Mouse (Mus musculus): ENCODE data around the gene Kpna7. TPM values are rescaled to one million over a fixed set of nuclear protein-coding genes. Genes with fewer than 3 reads are reported as not detected.

The Kpna7 gene
- total and polyA plus RNA-seq, 3 experiments, result 0.35 to 2.2 TPM; not detected in 1

- H3K36me3 ChIP-seq (ENCODE audit: control insufficient read depth in 1 of 2, insufficient read depth in 2 of 2, low read length in 2 of 2), result no peaks in the 10 kb centered on the region
- H3K79me2 ChIP-seq (ENCODE audit: control insufficient read depth, insufficient read depth, low read length, poor library complexity), result no peaks in the 10 kb centered on the region
- no peak overlapping the region for H3K27ac ChIP-seq (ENCODE audit: control insufficient read depth, low read depth, low read length)
- TF ChIP-seq GATA1 (IDR thresholded peaks at IDR 0.05; ENCODE audit: low read depth, low read length) (no peak), POLR2AphosphoS5 (IDR thresholded peaks at IDR 0.05; ENCODE audit: borderline replicate concordance, low read depth, low read length) (no peak), HCFC1 (IDR thresholded peaks at IDR 0.05; ENCODE audit: low read depth, low read length) (no peak), MYC (IDR thresholded peaks at IDR 0.05; ENCODE audit: low read depth, low read length) (no peak), ZNF384 (IDR thresholded peaks at IDR 0.05; ENCODE audit: low read depth, low read length) (no peak), BHLHE40 (IDR thresholded peaks at IDR 0.05; ENCODE audit: borderline replicate concordance, low read depth, low read length) (no peak), RCOR1 (IDR thresholded peaks at IDR 0.05; ENCODE audit: low read depth, low read length) (no peak)
- H3K9me3 ChIP-seq (replicated peaks; ENCODE audit: insufficient read depth, low read length), result no peaks in the 10 kb centered on the region
- H3K4me1 ChIP-seq (ENCODE audit: control insufficient read depth in 1 of 2, insufficient read depth in 2 of 2, low read length in 2 of 2), result no peaks in the 10 kb centered on the region
- H3K27me3 ChIP-seq (ENCODE audit: control insufficient read depth in 1 of 2, insufficient read depth in 2 of 2, low read length in 2 of 2), result no peaks in the 10 kb centered on the region
- H3K9ac ChIP-seq (ENCODE audit: control insufficient read depth, low read depth, low read length, poor library complexity, severe bottlenecking), result no peak overlapping the region
- no peak for DNase-seq (ENCODE audit: low read depth, low spot score)
- H3K4me3 ChIP-seq (ENCODE audit: control insufficient read depth in 1 of 2, insufficient read depth in 1 of 2, low read depth in 2 of 2, low read length in 2 of 2), result no peak overlapping the region
Measured at GRCm38 (mm10) chr5:144946032-144946431, 137.8 kb downstream of the Kpna7 start.

DNA sequence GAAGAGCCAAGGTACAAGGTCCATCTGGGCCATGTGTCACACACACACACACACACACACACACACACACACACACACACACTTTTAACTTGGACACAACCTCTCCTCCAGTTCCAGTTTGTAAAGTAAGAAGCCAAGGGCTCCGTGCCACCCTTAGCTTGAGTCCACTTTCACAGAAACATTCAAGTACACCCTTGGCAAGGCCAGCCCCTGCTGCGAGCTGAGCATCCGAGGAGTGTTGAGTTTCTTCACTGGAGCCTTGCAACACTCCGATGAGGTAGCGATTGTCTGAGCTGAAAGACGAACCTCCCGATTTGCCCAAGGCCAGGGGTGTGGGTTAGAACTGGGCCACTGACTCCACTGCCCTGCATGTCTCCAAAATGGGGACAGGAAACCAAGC, 138.9 kb downstream of the Kpna7 start:
- H3K9ac ChIP-seq (ENCODE audit: control insufficient read depth, low read depth, low read length, poor library complexity, severe bottlenecking), result no peak overlapping the region
- no peaks in the 10 kb centered on the region for H3K9me3 ChIP-seq (replicated peaks; ENCODE audit: insufficient read depth, low read length)
- H3K27me3 ChIP-seq (ENCODE audit: control insufficient read depth in 1 of 2, insufficient read depth in 2 of 2, low read length in 2 of 2), result no peaks in the 10 kb centered on the region
- no peaks in the 10 kb centered on the region for H3K4me1 ChIP-seq (ENCODE audit: control insufficient read depth in 1 of 2, insufficient read depth in 2 of 2, low read length in 2 of 2)
- no peak overlapping the region for H3K27ac ChIP-seq (ENCODE audit: control insufficient read depth, low read depth, low read length)
- no peaks in the 10 kb centered on the region for H3K36me3 ChIP-seq (ENCODE audit: control insufficient read depth in 1 of 2, insufficient read depth in 2 of 2, low read length in 2 of 2)
- no peaks in the 10 kb centered on the region for H3K79me2 ChIP-seq (ENCODE audit: control insufficient read depth, insufficient read depth, low read length, poor library complexity)
- TF ChIP-seq ZNF384 (IDR thresholded peaks at IDR 0.05; ENCODE audit: low read depth, low read length), result no peak
- DNase-seq (ENCODE audit: low read depth, low spot score), result no peak
- H3K4me3 ChIP-seq (ENCODE audit: control insufficient read depth in 1 of 2, insufficient read depth in 1 of 2, low read depth in 2 of 2, low read length in 2 of 2), result no peak overlapping the region

DNA sequence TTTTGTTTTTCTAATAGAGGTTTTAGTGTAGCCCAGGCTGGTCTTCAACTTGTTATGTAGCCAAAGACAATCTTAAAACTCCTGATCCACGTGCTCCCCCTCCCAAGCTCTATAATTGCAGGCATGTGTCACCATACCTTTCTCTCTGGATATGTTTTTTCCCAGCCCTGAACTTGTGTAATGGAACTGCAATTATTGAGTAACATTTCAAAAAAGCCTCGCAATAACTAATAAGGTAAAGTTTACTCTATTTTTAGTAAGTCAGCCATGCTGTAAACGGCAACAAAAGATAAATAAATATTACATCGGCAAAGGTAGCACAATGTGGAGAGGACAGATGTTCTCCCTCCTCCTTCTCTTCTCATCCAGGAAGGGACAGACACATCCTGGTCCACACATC, 139.5 kb downstream of the Kpna7 start:
- H3K27ac ChIP-seq (ENCODE audit: control insufficient read depth, low read depth, low read length), result no peak overlapping the region
- DNase-seq (ENCODE audit: low read depth, low spot score), result no peak
- H3K27me3 ChIP-seq (ENCODE audit: control insufficient read depth in 1 of 2, insufficient read depth in 2 of 2, low read length in 2 of 2), result no peaks in the 10 kb centered on the region
- H3K36me3 ChIP-seq (ENCODE audit: control insufficient read depth in 1 of 2, insufficient read depth in 2 of 2, low read length in 2 of 2), result no peaks in the 10 kb centered on the region
- no peak overlapping the region for H3K9ac ChIP-seq (ENCODE audit: control insufficient read depth, low read depth, low read length, poor library complexity, severe bottlenecking)
- TF ChIP-seq KAT2A (conservative IDR thresholded peaks at IDR 0.05; ENCODE audit: low read depth, low read length) (no peak), ETS1 (IDR thresholded peaks at IDR 0.05; ENCODE audit: low read depth, low read length) (no peak), USF2 (IDR thresholded peaks at IDR 0.05; ENCODE audit: borderline replicate concordance in 1 of 2, insufficient read depth in 1 of 2, low read depth in 1 of 2, low read length in 2 of 2) (no peak), SMC3 (IDR thresholded peaks at IDR 0.05; ENCODE audit: low read depth, low read length) (no peak), CHD1 (IDR thresholded peaks at IDR 0.05; ENCODE audit: low read depth, low read length) (no peak), NELFE (IDR thresholded peaks at IDR 0.05; ENCODE audit: low read depth, low read length) (no peak), RAD21 (IDR thresholded peaks at IDR 0.05; ENCODE audit: low read depth, low read length) (no peak), MXI1 (IDR thresholded peaks at IDR 0.05; ENCODE audit: low read depth, low read length) (no peak), HCFC1 (IDR thresholded peaks at IDR 0.05; ENCODE audit: low read depth, low read length) (no peak), ZKSCAN1 (IDR thresholded peaks at IDR 0.05; ENCODE audit: low read depth, low read length) (no peak), BHLHE40 (IDR thresholded peaks at IDR 0.05; ENCODE audit: borderline replicate concordance, low read depth, low read length) (no peak), CHD2 (IDR thresholded peaks at IDR 0.05; ENCODE audit: low read length) (no peak), MAZ (IDR thresholded peaks at IDR 0.05; ENCODE audit: low read depth, low read length) (no peak), GABPA (IDR thresholded peaks at IDR 0.05; ENCODE audit: low read depth, low read length) (no peak), GATA1 (IDR thresholded peaks at IDR 0.05; ENCODE audit: low read depth, low read length) (no peak), USF1 (IDR thresholded peaks at IDR 0.05; ENCODE audit: low read depth, low read length) (no peak)
- H3K4me3 ChIP-seq (ENCODE audit: control insufficient read depth in 1 of 2, insufficient read depth in 1 of 2, low read depth in 2 of 2, low read length in 2 of 2), result no peak overlapping the region
- no peaks in the 10 kb centered on the region for H3K4me1 ChIP-seq (ENCODE audit: control insufficient read depth in 1 of 2, insufficient read depth in 2 of 2, low read length in 2 of 2)
- no peaks in the 10 kb centered on the region for H3K9me3 ChIP-seq (replicated peaks; ENCODE audit: insufficient read depth, low read length)
- no peaks in the 10 kb centered on the region for H3K79me2 ChIP-seq (ENCODE audit: control insufficient read depth, insufficient read depth, low read length, poor library complexity)

All from MEL (cell line).